Mouse (Mus musculus): ENCODE results near the gene Klhl12. TPM values are rescaled to one million over a fixed set of nuclear protein-coding genes. Genes with fewer than 3 reads are reported as not detected.

The Klhl12 gene
- polyA plus RNA-seq, 1 experiment: 6.5 TPM

DNA sequence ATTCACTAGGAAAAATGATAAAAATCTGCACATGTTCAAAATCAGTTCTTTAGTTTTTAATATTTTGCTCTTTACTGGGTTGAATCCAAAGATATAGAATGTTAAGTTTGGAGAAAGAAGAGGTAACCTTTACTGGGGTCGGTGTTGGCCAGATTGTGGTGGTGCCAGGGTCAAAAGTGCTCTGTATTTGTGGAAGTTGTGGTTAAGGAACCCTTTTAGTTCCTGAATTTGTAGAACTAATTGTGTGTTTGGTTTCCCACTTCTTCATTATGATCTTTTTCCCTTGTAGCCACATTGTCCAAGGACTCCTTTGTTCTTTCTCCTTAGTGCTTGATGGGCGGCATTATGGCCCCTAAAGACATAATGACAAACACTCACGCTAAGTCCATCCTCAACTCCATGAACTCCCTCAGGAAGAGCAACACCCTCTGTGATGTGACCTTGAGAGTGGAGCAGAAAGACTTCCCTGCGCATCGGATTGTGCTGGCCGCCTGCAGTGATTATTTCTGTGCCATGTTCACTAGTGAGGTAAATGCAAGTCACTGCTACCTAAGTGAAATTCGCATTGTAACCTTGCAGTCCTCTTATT lies 2.9 kb downstream of the Klhl12 start:
- Histone ChIP-seq H3K36me3 (ENCODE audit: control insufficient read depth, insufficient read depth) (peaks cover 4% of the 10 kb centered on the region), H3K79me3 (ENCODE audit: low read depth) (peaks cover 2% of the 10 kb centered on the region), H3K27me3 (ENCODE audit: control insufficient read depth, insufficient read depth, insufficient read length) (no peaks in the 10 kb centered on the region), H3K4me3 (ENCODE audit: insufficient read depth, poor library complexity, severe bottlenecking) (no peak overlapping the region), H3K79me2 (ENCODE audit: control insufficient read depth, insufficient read depth) (peaks cover 11% of the 10 kb centered on the region), H3ac (ENCODE audit: control insufficient read depth, insufficient read length, low read depth) (no peak overlapping the region)
- TF ChIP-seq MYOG (IDR thresholded peaks at IDR 0.05; ENCODE audit: control insufficient read depth, extremely low read depth, insufficient read length): no peak
- TF ChIP-seq MYOD1 (IDR thresholded peaks at IDR 0.05; ENCODE audit: control insufficient read depth, insufficient read length, low read depth): no peak

- Histone ChIP-seq H3K79me2 (ENCODE audit: control insufficient read depth, insufficient read depth) (peaks cover 10% of the 10 kb centered on the region), H3K27me3 (ENCODE audit: control insufficient read depth, insufficient read depth, insufficient read length) (no peaks in the 10 kb centered on the region), H3K36me3 (ENCODE audit: control insufficient read depth, insufficient read depth) (peaks cover 15% of the 10 kb centered on the region), H3ac (ENCODE audit: control insufficient read depth, insufficient read length, low read depth) (no peak overlapping the region), H3K79me3 (ENCODE audit: low read depth) (peaks cover 2% of the 10 kb centered on the region), H3K4me3 (ENCODE audit: insufficient read depth, poor library complexity, severe bottlenecking) (no peak overlapping the region)
- no peak for TF ChIP-seq CTCF (IDR thresholded peaks at IDR 0.05; ENCODE audit: control insufficient read depth, insufficient read depth, insufficient read length)
- no peak for TF ChIP-seq USF1 (IDR thresholded peaks at IDR 0.05; ENCODE audit: low read depth)
- TF ChIP-seq CEBPB (IDR thresholded peaks at IDR 0.05; ENCODE audit: low read depth): no peak
- no peak for TF ChIP-seq FOSL1 (IDR thresholded peaks at IDR 0.05; ENCODE audit: insufficient read depth, low read length, poor library complexity, severe bottlenecking)
- no peak for TF ChIP-seq MYOD1 (IDR thresholded peaks at IDR 0.05; ENCODE audit: control insufficient read depth, insufficient read length, low read depth)
- TF ChIP-seq MYOG (IDR thresholded peaks at IDR 0.05; ENCODE audit: control insufficient read depth, extremely low read depth, insufficient read length): no peak
- TF ChIP-seq MAX (IDR thresholded peaks at IDR 0.05): no peak
Observed at GRCm38 (mm10) chr1:134460294-134461284, 5.3 kb downstream of the Klhl12 start.

- H3K4me3 ChIP-seq (ENCODE audit: insufficient read depth, poor library complexity, severe bottlenecking): no peak overlapping the region
- H3K79me2 ChIP-seq (ENCODE audit: control insufficient read depth, insufficient read depth): no peaks in the 10 kb centered on the region
- no peak overlapping the region for H3ac ChIP-seq (ENCODE audit: control insufficient read depth, insufficient read length, low read depth)
- TF ChIP-seq MYOD1 (IDR thresholded peaks at IDR 0.05; ENCODE audit: control insufficient read depth, insufficient read length, low read depth) (no peak), MAX (IDR thresholded peaks at IDR 0.05) (no peak), FOSL1 (IDR thresholded peaks at IDR 0.05; ENCODE audit: insufficient read depth, low read length, poor library complexity, severe bottlenecking) (no peak), CEBPB (IDR thresholded peaks at IDR 0.05; ENCODE audit: low read depth) (no peak), CTCF (IDR thresholded peaks at IDR 0.05; ENCODE audit: control insufficient read depth, insufficient read depth, insufficient read length) (no peak), USF1 (IDR thresholded peaks at IDR 0.05; ENCODE audit: low read depth) (no peak), MYOG (IDR thresholded peaks at IDR 0.05; ENCODE audit: control insufficient read depth, extremely low read depth, insufficient read length) (no peak)
- H3K79me3 ChIP-seq (ENCODE audit: low read depth): no peaks in the 10 kb centered on the region
- H3K36me3 ChIP-seq (ENCODE audit: control insufficient read depth, insufficient read depth): peaks cover 47% of the 10 kb centered on the region
- no peaks in the 10 kb centered on the region for H3K27me3 ChIP-seq (ENCODE audit: control insufficient read depth, insufficient read depth, insufficient read length)
Observed at GRCm38 (mm10) chr1:134484623-134485022, 29.3 kb downstream of the Klhl12 start.

DNA sequence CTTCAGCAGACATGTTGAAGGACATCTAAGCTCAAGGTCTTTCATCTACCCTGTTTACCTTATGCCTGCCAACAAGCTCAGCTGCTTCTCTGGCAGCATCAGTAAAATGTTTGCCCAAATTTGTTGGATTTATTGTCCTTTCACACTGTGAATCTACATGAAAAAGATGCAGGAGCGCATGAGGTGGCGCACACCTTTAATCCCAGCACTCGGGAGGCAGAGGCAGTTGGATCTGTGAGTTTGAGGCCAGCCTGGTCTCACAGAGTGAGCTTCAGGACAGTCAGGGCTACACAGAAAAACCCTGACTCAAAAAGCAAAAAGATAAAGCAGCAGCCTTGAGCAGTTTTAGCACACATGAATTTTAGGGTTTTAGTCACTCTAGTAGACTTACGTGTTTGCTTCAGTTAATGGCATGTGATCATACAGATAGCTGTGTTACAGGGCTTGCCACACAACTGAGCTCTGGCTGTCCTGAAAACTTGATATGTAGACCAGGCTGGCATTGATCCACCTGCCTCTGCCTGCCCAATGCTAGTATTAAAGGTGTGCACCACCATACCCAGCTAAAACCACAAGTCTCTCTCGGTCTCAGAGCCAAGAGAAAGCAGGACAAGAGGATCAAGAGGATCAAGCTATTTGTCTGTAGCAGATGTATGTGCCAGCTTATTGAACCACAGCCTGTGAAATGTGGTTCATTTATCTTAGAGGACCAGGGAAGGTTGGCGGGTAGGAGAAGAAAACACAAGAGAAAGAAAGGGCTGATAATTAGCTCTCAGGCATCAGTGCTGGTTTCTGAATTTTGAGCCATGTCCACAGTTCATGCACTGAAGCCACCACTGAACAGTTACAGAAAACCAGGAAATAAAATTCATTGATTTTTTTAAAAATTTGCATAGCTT lies 35.8 kb downstream of the Klhl12 start:
- Histone ChIP-seq H3K27me3 (ENCODE audit: control insufficient read depth, insufficient read depth, insufficient read length) (no peaks in the 10 kb centered on the region), H3ac (ENCODE audit: control insufficient read depth, insufficient read length, low read depth) (no peak overlapping the region), H3K4me3 (ENCODE audit: insufficient read depth, poor library complexity, severe bottlenecking) (no peak overlapping the region), H3K36me3 (ENCODE audit: control insufficient read depth, insufficient read depth) (peaks cover 40% of the 10 kb centered on the region), H3K79me3 (ENCODE audit: low read depth) (peaks cover 11% of the 10 kb centered on the region), H3K79me2 (ENCODE audit: control insufficient read depth, insufficient read depth) (peaks cover 16% of the 10 kb centered on the region)
- no peak for TF ChIP-seq CTCF (IDR thresholded peaks at IDR 0.05; ENCODE audit: control insufficient read depth, insufficient read depth, insufficient read length)
- TF ChIP-seq FOSL1 (IDR thresholded peaks at IDR 0.05; ENCODE audit: insufficient read depth, low read length, poor library complexity, severe bottlenecking): no peak
- no peak for TF ChIP-seq MYOG (IDR thresholded peaks at IDR 0.05; ENCODE audit: control insufficient read depth, extremely low read depth, insufficient read length)
- TF ChIP-seq CEBPB (IDR thresholded peaks at IDR 0.05; ENCODE audit: low read depth): no peak
- TF ChIP-seq USF1 (IDR thresholded peaks at IDR 0.05; ENCODE audit: low read depth): no peak
- no peak for TF ChIP-seq MYOD1 (IDR thresholded peaks at IDR 0.05; ENCODE audit: control insufficient read depth, insufficient read length, low read depth)
- no peak for TF ChIP-seq MAX (IDR thresholded peaks at IDR 0.05)

GRCm38 (mm10) chr1:134492276-134492675 lies 36.9 kb downstream of the Klhl12 start:
- Histone ChIP-seq H3K36me3 (ENCODE audit: control insufficient read depth, insufficient read depth) (peaks cover 39% of the 10 kb centered on the region), H3K27me3 (ENCODE audit: control insufficient read depth, insufficient read depth, insufficient read length) (no peaks in the 10 kb centered on the region), H3K4me3 (ENCODE audit: insufficient read depth, poor library complexity, severe bottlenecking) (no peak overlapping the region), H3K79me3 (ENCODE audit: low read depth) (peaks cover 18% of the 10 kb centered on the region), H3K79me2 (ENCODE audit: control insufficient read depth, insufficient read depth) (peaks cover 25% of the 10 kb centered on the region), H3ac (ENCODE audit: control insufficient read depth, insufficient read length, low read depth) (no peak overlapping the region)
- TF ChIP-seq USF1 (IDR thresholded peaks at IDR 0.05; ENCODE audit: low read depth) (no peak), CEBPB (IDR thresholded peaks at IDR 0.05; ENCODE audit: low read depth) (no peak), FOSL1 (IDR thresholded peaks at IDR 0.05; ENCODE audit: insufficient read depth, low read length, poor library complexity, severe bottlenecking) (no peak), CTCF (IDR thresholded peaks at IDR 0.05; ENCODE audit: control insufficient read depth, insufficient read depth, insufficient read length) (no peak), MYOG (IDR thresholded peaks at IDR 0.05; ENCODE audit: control insufficient read depth, extremely low read depth, insufficient read length) (no peak)

Data from C2C12 (cell line).